In genomic region chr5:82351089-82351488, GRCm38 (mm10) we compare ENCODE assay signal across 27 mouse cellular contexts.
"Had no signal": no experiment of that assay in that cellular context is flagged by ENCODE, and none has a peak within 500 bp of the region (broad histone marks: within the 10 kb centered on the region; RNA-seq: fewer than 3 reads in every experiment).

No protein-coding gene starts in this region.

- H3K36me3 ChIP-seq: embryonic facial prominence, embryonic 10.5 days; embryonic facial prominence, embryonic 12.5 days; embryonic facial prominence, embryonic 13.5 days; embryonic facial prominence, embryonic 15.5 days; forebrain, embryonic 10.5 days; forebrain, embryonic 15.5 days; heart, embryonic 10.5 days had no signal

- DNase-seq: cerebellum, adult 9-10 months; cerebellum, adult 9-11 months; cerebellum, postnatal 10 days; cerebellum, postnatal 14 days; cerebellum, postnatal 25 days; cerebellum, postnatal 36 days; embryo, embryonic 11 days; forebrain, postnatal 0 days; gastrocnemius, adult 2 months; gastrocnemius, postnatal 10 days; gastrocnemius, postnatal 14 days; gastrocnemius, postnatal 25 days; gastrocnemius, postnatal 36 days; heart, adult 11 months; heart, adult 18-20 months; heart, adult 2 months had no signal

- H3K9me3 ChIP-seq: embryonic facial prominence, embryonic 10.5 days; embryonic facial prominence, embryonic 12.5 days; embryonic facial prominence, embryonic 13.5 days; embryonic facial prominence, embryonic 15.5 days; forebrain, embryonic 10.5 days; forebrain, embryonic 13.5 days; forebrain, embryonic 15.5 days; heart, embryonic 10.5 days had no signal

- H3K4me3 ChIP-seq: embryonic facial prominence, embryonic 10.5 days; embryonic facial prominence, embryonic 12.5 days; embryonic facial prominence, embryonic 13.5 days; embryonic facial prominence, embryonic 15.5 days; erythroblast, embryonic 14.5 days; forebrain, embryonic 10.5 days; forebrain, embryonic 13.5 days; forebrain, embryonic 15.5 days; gastrocnemius, adult 2 months; heart, adult 2 months; heart, embryonic 10.5 days had no signal

- H3K4me2 ChIP-seq: embryonic facial prominence, embryonic 12.5 days; embryonic facial prominence, embryonic 13.5 days; embryonic facial prominence, embryonic 15.5 days; forebrain, embryonic 13.5 days; forebrain, embryonic 15.5 days; heart, embryonic 11.5 days had no signal

- H3K9ac ChIP-seq: embryonic facial prominence, embryonic 12.5 days; embryonic facial prominence, embryonic 13.5 days; embryonic facial prominence, embryonic 15.5 days; forebrain, embryonic 13.5 days; forebrain, embryonic 15.5 days; forebrain, postnatal 0 days had no signal

- H3K27ac ChIP-seq: embryonic facial prominence, embryonic 10.5 days; embryonic facial prominence, embryonic 12.5 days; embryonic facial prominence, embryonic 13.5 days; embryonic facial prominence, embryonic 15.5 days; forebrain, embryonic 10.5 days; forebrain, embryonic 13.5 days; forebrain, embryonic 15.5 days; gastrocnemius, adult 2 months; heart, adult 2 months; heart, embryonic 10.5 days had no signal

- ATAC-seq: forebrain, embryonic 13.5 days; forebrain, embryonic 14.5 days; forebrain, embryonic 15.5 days; forebrain, postnatal 0 days had no signal

- H3K4me1 ChIP-seq: embryonic facial prominence, embryonic 10.5 days; embryonic facial prominence, embryonic 12.5 days; embryonic facial prominence, embryonic 13.5 days; embryonic facial prominence, embryonic 15.5 days; forebrain, embryonic 10.5 days; forebrain, embryonic 13.5 days; heart, embryonic 10.5 days had no signal

- H3K27me3 ChIP-seq: embryonic facial prominence, embryonic 12.5 days; embryonic facial prominence, embryonic 13.5 days; embryonic facial prominence, embryonic 15.5 days; forebrain, embryonic 13.5 days; forebrain, embryonic 15.5 days had no signal
